Mouse (Mus musculus) liver, embryonic 14.5 days (tissue): ENCODE measurements around the gene Ifit1.

ENCODE experiments used
- CTCF ChIP-seq: IDR thresholded peaks from 2 replicates; pipeline ENCODE4 v1.5.1; 2016; ENCODE audit warnings: antibody characterized with exemption, low read depth, control low read depth
- EP300 ChIP-seq: IDR thresholded peaks from 2 replicates; pipeline ENCODE4 v1.6.1; 2016; ENCODE audit warnings: antibody characterized with exemption, low read depth

GRCm38 (mm10) chr19:34627496-34627895, 13.2 kb upstream of the Ifit1 start:
- TF ChIP-seq CTCF (no peak), EP300 (no peak)
